Mouse (Mus musculus): ENCODE data around the gene Sdhaf4. TPM values are rescaled to one million over a fixed set of nuclear protein-coding genes. Genes with fewer than 3 reads are reported as not detected.

Gene Sdhaf4
- total and polyA plus RNA-seq, 2 experiments from 2014 or later, result 16.1 to 127 TPM

- H3K9me3 ChIP-seq (replicated peaks; ENCODE audit: control insufficient read depth, low read length), result no peaks in the 10 kb centered on the region
- H3K4me2 ChIP-seq (ENCODE audit: low read depth, low read length), result no peak overlapping the region
- H3K27ac ChIP-seq (ENCODE audit: low read depth), result no peak overlapping the region
- H3K27me3 ChIP-seq (ENCODE audit: control insufficient read depth, insufficient read depth, low read length), result no peaks in the 10 kb centered on the region
- no peak overlapping the region for H3K4me3 ChIP-seq (ENCODE audit: low read depth, low read length)
- peaks cover 15% of the 10 kb centered on the region for H3K36me3 ChIP-seq (replicated peaks; ENCODE audit: control insufficient read depth, insufficient read depth, low read length)
- WGBS, result 69% methylated on average over 6 of the region's 6 CpGs
- no peak overlapping the region for H3K9ac ChIP-seq (replicated peaks; ENCODE audit: low read depth, low read length)
- no peak for DNase-seq (ENCODE audit: low spot score)
- no peaks in the 10 kb centered on the region for H3K4me1 ChIP-seq (ENCODE audit: control insufficient read depth, insufficient read depth)
- TF ChIP-seq EP300 (IDR thresholded peaks at IDR 0.05; ENCODE audit: low read depth), result no peak
- TF ChIP-seq CTCF (IDR thresholded peaks at IDR 0.05; ENCODE audit: low read depth), result no peak
- no peak for ATAC-seq (ENCODE audit: insufficient read depth, low read depth)
Measured at GRCm38 (mm10) chr1:24010821-24011220, 5.4 kb upstream of the Sdhaf4 start.

- TF ChIP-seq EP300 (IDR thresholded peaks at IDR 0.05; ENCODE audit: low read depth), result no peak
- no peak for TF ChIP-seq CTCF (IDR thresholded peaks at IDR 0.05; ENCODE audit: low read depth)
- Histone ChIP-seq H3K27ac (ENCODE audit: low read depth) (no peak overlapping the region), H3K27me3 (ENCODE audit: control insufficient read depth, insufficient read depth, low read length) (no peaks in the 10 kb centered on the region), H3K4me3 (ENCODE audit: low read depth, low read length) (no peak overlapping the region), H3K9ac (replicated peaks; ENCODE audit: low read depth, low read length) (no peak overlapping the region), H3K9me3 (replicated peaks; ENCODE audit: control insufficient read depth, low read length) (no peaks in the 10 kb centered on the region), H3K36me3 (replicated peaks; ENCODE audit: control insufficient read depth, insufficient read depth, low read length) (peaks cover 15% of the 10 kb centered on the region), H3K4me2 (ENCODE audit: low read depth, low read length) (no peak overlapping the region), H3K4me1 (ENCODE audit: control insufficient read depth, insufficient read depth) (no peaks in the 10 kb centered on the region)
- 77% methylated on average over 6 of the region's 6 CpGs for WGBS
- no peak for ATAC-seq (ENCODE audit: insufficient read depth, low read depth)
- DNase-seq (ENCODE audit: low spot score), result no peak
Measured at GRCm38 (mm10) chr1:24010016-24010415, 4.6 kb upstream of the Sdhaf4 start.

- H3K4me1 ChIP-seq (ENCODE audit: control insufficient read depth, insufficient read depth), result peaks cover 3% of the 10 kb centered on the region; the same call in 1 of the 2 replicates
- no peak for ATAC-seq (ENCODE audit: insufficient read depth, low read depth)
- no peak overlapping the region for H3K9ac ChIP-seq (replicated peaks; ENCODE audit: low read depth, low read length)
- no peaks in the 10 kb centered on the region for H3K9me3 ChIP-seq (replicated peaks; ENCODE audit: control insufficient read depth, low read length)
- no peak overlapping the region for H3K27ac ChIP-seq (ENCODE audit: low read depth)
- peaks cover 10% of the 10 kb centered on the region; the same call in 1 of the 2 replicates for H3K36me3 ChIP-seq (replicated peaks; ENCODE audit: control insufficient read depth, insufficient read depth, low read length)
- 88% methylated on average over 8 of the region's 8 CpGs for WGBS
- no peak for DNase-seq (ENCODE audit: low spot score)
- TF ChIP-seq CTCF (IDR thresholded peaks at IDR 0.05; ENCODE audit: low read depth) (no peak), EP300 (IDR thresholded peaks at IDR 0.05; ENCODE audit: low read depth) (no peak)
- no peak overlapping the region for H3K4me3 ChIP-seq (ENCODE audit: low read depth, low read length)
- H3K27me3 ChIP-seq (ENCODE audit: control insufficient read depth, insufficient read depth, low read length), result no peaks in the 10 kb centered on the region
- H3K4me2 ChIP-seq (ENCODE audit: low read depth, low read length), result no peak overlapping the region
Measured at GRCm38 (mm10) chr1:24007621-24008020, 2.2 kb upstream of the Sdhaf4 start.

- WGBS, result 87% methylated on average over 5 of the region's 5 CpGs
- no peak overlapping the region for H3K27ac ChIP-seq (ENCODE audit: low read depth)
- no peak overlapping the region for H3K4me3 ChIP-seq (ENCODE audit: low read depth, low read length)
- no peaks in the 10 kb centered on the region for H3K27me3 ChIP-seq (ENCODE audit: control insufficient read depth, insufficient read depth, low read length)
- H3K4me2 ChIP-seq (ENCODE audit: low read depth, low read length), result no peak overlapping the region
- H3K4me1 ChIP-seq (ENCODE audit: control insufficient read depth, insufficient read depth), result peaks cover 1% of the 10 kb centered on the region; the same call in 1 of the 2 replicates
- TF ChIP-seq EP300 (IDR thresholded peaks at IDR 0.05; ENCODE audit: low read depth) (no peak), CTCF (IDR thresholded peaks at IDR 0.05; ENCODE audit: low read depth) (no peak)
- DNase-seq (ENCODE audit: low spot score), result no peak
- H3K9ac ChIP-seq (replicated peaks; ENCODE audit: low read depth, low read length), result no peak overlapping the region
- peaks cover 65% of the 10 kb centered on the region for H3K36me3 ChIP-seq (replicated peaks; ENCODE audit: control insufficient read depth, insufficient read depth, low read length)
- no peaks in the 10 kb centered on the region for H3K9me3 ChIP-seq (replicated peaks; ENCODE audit: control insufficient read depth, low read length)
- no peak for ATAC-seq (ENCODE audit: insufficient read depth, low read depth)
Measured at GRCm38 (mm10) chr1:23999318-23999717, 6.1 kb downstream of the Sdhaf4 start.

GRCm38 (mm10) chr1:23998866-23999265, 6.6 kb downstream of the Sdhaf4 start:
- no peak for ATAC-seq (ENCODE audit: insufficient read depth, low read depth)
- H3K4me1 ChIP-seq (ENCODE audit: control insufficient read depth, insufficient read depth), result no peaks in the 10 kb centered on the region
- no peak overlapping the region for H3K9ac ChIP-seq (replicated peaks; ENCODE audit: low read depth, low read length)
- no peak overlapping the region for H3K4me2 ChIP-seq (ENCODE audit: low read depth, low read length)
- no peak for DNase-seq (ENCODE audit: low spot score)
- no peak for TF ChIP-seq EP300 (IDR thresholded peaks at IDR 0.05; ENCODE audit: low read depth)
- no peak for TF ChIP-seq CTCF (IDR thresholded peaks at IDR 0.05; ENCODE audit: low read depth)
- H3K9me3 ChIP-seq (replicated peaks; ENCODE audit: control insufficient read depth, low read length), result no peaks in the 10 kb centered on the region
- H3K36me3 ChIP-seq (replicated peaks; ENCODE audit: control insufficient read depth, insufficient read depth, low read length), result peaks cover 65% of the 10 kb centered on the region
- H3K4me3 ChIP-seq (ENCODE audit: low read depth, low read length), result no peak overlapping the region
- H3K27me3 ChIP-seq (ENCODE audit: control insufficient read depth, insufficient read depth, low read length), result no peaks in the 10 kb centered on the region
- WGBS, result 96% methylated on average over 7 of the region's 7 CpGs
- H3K27ac ChIP-seq (ENCODE audit: low read depth), result no peak overlapping the region

GRCm38 (mm10) chr1:23998120-23998810, 7.2 kb downstream of the Sdhaf4 start:
- Histone ChIP-seq H3K27me3 (ENCODE audit: control insufficient read depth, insufficient read depth, low read length) (no peaks in the 10 kb centered on the region), H3K4me3 (ENCODE audit: low read depth, low read length) (no peak overlapping the region), H3K27ac (ENCODE audit: low read depth) (no peak overlapping the region), H3K36me3 (replicated peaks; ENCODE audit: control insufficient read depth, insufficient read depth, low read length) (peaks cover 65% of the 10 kb centered on the region), H3K4me2 (ENCODE audit: low read depth, low read length) (no peak overlapping the region), H3K9me3 (replicated peaks; ENCODE audit: control insufficient read depth, low read length) (no peaks in the 10 kb centered on the region), H3K9ac (replicated peaks; ENCODE audit: low read depth, low read length) (no peak overlapping the region), H3K4me1 (ENCODE audit: control insufficient read depth, insufficient read depth) (no peaks in the 10 kb centered on the region)
- no peak for TF ChIP-seq EP300 (IDR thresholded peaks at IDR 0.05; ENCODE audit: low read depth)
- no peak for TF ChIP-seq CTCF (IDR thresholded peaks at IDR 0.05; ENCODE audit: low read depth)
- DNase-seq (ENCODE audit: low spot score) (no peak), ATAC-seq (ENCODE audit: insufficient read depth, low read depth) (no peak)
- 87% methylated on average over 7 of the region's 7 CpGs for WGBS
